Mouse (Mus musculus): ENCODE measurements at regions not wholly inside any gene's neighbourhood (a gene's known extent, or its start where the extent isn't known, plus 50 kb on each side); places are given as distances from the start of the nearest gene placed in this dataset.

DNA sequence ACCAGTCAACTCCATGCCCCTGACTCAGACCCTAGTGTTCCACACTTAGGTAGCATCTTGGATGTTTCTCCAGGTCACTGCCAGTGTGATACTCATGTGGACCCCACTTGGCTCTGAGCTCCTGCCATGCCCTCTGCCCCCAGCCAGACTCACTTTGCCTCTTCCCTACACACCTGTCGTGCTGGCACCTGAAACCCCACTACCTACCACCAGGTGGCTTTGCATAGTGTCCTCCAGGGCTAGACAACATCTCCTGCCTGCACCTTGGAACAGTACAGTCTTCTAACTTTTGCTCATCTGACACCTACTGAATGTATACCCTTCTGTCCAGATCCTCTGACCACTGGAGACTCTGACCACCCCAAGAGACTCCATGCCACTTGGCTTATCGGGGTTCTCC is 80.6 kb downstream of the Fam53a start:
- in situ Hi-C loops (cut with MboI, MseI), result no loop called here

DNA sequence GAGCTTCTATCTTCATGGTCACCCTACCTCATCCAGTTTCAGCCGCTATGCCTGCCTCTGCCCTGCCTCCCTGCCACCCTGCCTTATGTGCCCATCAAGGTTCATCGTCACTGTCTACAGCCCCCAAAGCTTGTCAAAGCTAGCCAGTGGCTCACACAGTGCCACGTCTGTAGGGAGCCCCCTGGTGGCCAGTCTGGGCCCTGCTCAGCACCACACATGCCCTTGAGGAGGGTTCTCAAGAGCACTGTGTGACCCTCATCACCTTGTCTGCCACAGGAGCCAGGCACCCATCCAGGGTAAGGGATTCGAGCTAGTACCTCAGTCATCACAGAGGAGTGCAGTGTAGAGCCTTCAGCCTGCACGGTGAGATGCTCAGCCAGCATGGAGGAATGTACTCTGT is 86.1 kb downstream of the Fam53a start:
- in situ Hi-C loops (cut with MboI, MseI), result no loop called here

DNA sequence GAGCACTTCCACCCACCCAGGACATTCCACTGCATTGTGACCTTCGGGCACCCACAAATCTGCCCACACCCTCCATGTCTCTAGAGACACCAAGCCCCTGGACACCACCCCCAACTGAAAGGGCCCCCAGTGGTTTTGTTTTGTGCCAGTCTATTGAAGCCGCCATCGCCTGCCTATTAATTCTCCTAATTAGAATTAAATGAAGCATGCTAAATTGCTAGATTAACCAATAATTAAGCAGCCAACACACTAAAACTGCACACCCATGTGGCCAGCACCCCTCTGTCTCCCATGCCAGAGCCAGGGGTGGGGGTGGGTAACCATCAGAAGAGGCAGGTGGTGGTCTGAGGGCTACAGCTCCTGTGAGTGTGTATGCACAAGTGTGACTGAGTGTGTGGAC is 86.8 kb downstream of the Fam53a start:
- in situ Hi-C loops (cut with MboI, MseI), result no loop called here

DNA sequence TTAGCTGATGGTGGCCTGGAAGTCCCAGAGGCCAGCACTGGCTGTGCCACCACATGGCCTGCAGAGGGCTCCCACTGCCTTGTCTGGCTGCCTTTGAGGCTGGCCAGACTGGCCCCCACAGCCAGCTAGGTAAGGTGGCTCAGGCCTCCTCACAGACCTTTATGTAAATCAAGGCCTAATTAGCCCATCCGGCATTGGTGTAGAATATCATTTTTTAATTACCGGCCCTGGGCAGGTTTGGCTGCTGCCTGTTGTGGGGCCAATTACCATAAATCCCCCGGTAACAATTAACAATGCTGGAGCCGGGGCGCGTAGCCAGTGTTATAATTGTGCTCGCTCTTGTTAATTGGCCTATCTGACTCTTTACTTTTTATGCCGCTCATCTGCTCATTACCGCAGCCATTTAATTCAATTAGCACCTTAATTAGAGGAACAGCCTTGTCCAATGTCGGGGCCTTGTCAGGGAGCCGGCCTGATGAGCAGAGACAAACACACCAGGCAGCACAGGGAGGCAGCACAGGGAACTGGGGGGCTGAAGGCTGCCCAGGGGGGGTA is 87.4 kb downstream of the Fam53a start:
- in situ Hi-C loops (cut with MboI, MseI), result no loop called here

DNA sequence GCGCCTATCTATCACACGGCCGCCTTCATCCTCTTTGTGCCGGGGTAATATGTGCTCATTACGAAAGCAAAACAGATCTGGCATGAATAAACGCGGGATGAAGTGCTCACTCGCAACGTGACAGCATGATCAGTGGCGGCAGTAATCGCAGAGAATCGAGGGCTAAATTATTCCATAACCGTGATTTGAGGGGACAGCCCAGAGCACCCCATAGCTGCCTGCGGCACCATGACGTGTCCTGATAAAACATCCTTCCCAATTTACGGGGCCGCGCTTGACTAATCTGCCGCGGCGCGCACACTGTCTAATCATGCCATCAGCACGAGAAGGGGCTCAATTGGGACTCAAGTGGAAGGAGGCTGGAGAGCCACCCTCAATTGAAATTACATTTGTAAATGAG is 89.2 kb downstream of the Fam53a start:
- in situ Hi-C loops (cut with MboI, MseI), result no loop called here

DNA sequence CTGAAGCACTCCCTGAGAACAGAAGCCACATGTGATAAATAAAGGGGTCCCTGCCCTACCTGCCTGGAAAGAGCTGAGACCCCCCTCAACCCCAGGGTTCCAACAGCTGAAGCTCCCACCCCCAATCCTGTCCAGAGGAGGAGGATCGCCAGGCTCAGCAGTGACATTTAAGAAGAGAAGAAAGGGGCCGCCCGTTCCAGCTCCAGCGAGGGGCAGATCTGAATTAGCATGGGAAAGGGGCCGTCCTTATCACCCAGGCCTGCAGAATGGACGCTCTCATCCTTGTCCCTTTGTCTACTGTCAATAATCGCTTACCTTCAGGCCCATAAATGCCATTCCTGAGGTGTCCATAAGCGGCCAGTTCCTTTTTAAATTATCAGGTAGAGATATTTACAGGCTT is 92.0 kb downstream of the Fam53a start:
- in situ Hi-C loops (cut with MboI, MseI), result no loop called here

DNA sequence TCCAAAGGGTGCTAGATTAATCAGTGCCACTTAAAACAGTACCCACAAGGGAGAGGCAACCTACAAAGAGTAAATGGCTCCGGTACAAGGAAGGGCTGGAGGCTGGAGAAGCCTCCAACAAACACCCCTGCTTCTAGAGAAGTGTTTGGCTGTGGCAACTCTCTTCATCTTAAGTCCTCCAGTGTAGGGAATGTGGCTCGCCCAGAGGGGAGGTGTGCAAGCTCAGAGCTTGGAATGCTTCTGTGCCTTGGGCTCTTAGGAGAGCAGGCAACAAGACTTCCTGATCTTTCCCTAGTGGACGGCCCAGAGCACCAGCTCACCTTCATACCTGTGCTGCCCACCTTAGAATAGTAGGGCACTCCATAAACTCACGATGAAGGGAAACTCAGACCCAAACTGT is 92.4 kb downstream of the Fam53a start:
- in situ Hi-C loops (cut with MboI, MseI), result no loop called here

DNA sequence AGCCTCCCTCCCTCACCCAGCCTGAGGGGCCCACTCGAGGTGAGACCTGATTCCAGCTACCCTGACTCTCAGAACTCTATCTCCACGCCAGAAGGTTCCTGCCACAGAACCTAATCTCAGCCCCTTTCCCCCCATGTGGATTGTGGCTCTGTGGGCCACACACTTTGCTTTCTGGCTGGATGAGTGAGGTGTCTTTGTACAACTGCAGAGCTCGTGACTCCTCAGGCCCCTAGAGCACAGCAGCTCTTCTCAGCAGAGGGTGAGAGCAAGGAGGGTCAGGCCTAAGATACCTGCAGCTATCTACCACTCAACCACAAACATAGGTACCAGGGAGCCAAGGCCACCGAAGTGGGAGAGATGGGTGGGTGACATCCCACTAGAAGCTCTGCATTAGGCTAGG is 93.2 kb downstream of the Fam53a start:
- in situ Hi-C loops (cut with MboI, MseI), result no loop called here

DNA sequence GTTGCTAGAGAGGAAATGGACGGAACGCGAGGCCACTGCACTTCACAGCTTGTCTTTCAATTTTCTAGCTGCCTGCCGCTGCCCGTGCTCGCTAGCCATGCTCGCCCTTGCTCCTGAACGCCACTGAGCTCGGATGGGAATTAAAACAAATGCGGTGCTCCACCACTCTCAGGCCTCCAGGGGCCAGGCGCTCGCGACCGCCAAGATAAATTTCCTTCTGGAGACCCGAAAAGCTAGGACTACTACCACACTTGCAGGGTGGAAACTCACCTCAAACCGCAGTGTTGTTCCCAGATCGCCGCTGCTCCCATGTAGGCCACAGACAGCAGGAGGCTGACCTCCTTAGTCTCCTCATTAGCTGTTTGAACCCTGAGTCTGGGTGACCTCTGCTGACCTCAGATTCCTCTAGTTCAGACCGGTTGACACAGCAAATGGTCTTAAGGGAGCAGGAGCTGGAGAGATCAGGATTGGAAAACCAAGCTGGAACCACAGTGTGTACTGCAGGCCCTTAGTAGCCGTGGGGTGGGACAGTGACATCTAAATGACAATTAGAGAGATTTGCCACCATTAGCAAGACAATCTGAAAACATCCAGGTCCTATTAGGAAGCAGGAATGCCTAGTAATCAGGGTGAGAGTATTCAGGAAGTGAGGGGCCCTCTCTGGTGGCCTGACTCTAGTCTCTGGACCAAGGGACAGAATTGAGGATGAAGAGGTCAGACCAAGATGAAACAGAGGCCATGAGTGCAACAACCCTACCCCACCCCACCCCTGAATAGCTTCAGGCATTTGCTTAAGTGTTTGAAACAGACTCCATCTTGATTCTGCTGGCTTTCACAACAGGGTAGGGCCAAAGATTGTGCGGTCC is 94.1 kb downstream of the Fam53a start:
- in situ Hi-C loops (cut with MboI, MseI), result no loop called here

DNA sequence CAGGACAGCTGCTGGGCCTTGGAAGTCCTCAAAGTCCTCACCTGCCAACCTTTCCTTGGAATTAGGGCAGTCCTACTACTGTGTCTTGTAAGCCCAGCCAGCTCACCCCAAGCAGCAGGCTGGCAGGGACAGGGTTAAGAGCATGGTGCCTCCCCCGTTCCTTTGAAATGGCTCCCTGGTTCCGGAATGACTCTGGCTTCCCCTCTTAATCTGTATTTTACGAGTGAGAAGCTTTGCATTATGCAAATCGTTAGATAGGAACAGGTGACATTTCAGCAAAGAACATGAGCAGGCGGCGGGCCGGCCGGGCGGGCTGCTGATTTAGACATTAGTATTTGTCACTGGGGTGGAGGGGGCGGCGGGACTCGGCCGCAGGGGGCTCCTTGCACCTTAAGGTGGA is 95.1 kb downstream of the Fam53a start:
- in situ Hi-C loops (cut with MboI, MseI), result no loop called here

DNA sequence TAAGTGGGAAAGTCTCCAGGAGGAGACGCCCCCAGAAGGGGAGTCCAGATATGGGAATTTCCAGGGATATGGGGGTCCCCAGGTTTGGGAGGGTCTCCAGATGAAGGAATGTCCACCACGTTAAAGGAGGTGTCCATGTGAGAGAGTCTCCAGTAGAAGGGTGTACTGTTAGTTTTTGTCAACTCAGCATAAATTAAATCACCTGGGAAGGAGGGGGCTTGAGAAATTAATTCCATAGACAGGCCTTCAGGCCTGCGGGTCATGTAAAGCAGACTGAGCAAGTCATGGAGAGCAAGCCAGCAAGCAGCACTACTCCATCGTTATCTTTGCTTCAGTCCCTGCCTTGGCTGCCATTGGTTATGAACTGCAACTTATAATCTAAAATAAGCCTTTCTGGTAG is 96.2 kb downstream of the Fam53a start:
- in situ Hi-C loops (cut with MboI, MseI), result no loop called here

DNA sequence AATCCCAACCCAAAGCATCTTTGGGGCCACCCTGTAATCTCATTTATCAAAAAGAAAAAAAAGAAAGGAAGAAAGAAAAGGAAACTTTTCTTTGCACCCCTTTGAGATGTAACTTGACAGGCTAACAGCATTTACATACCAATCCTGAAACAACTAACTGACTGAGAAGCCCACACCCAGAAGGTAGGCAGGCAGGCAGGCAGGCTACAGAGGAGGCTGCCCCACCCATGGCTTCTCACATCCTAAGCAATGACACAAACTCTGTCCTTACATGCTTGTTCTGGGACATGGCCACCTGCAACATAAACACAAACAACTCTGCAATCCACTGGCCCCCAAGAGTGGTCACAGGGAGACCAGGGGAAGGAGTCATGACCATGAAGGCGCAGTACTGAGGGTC is 97.5 kb upstream of the Nkx1-1 start:
- in situ Hi-C loops (cut with MboI, MseI), result no loop called here

DNA sequence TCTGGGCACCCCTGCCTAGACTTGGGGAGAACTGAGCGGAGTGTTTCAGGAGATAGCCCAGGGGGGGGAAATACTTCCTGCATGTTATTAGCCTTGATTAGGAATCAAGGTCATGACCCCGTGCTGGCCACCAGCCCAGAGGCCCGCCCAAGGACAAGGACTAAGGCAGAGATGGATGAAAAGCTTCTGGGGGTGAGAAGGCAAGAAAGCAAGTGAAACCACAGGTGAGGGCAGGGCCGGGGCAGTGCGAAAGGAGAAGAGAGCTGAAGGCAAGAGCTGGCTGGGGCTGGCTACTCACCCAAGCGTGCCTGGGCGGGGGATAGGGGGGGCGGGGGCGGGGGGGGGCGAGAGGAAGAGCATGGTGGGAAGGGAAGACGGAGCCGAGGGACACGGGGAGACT is 96.0 kb upstream of the Nkx1-1 start:
- in situ Hi-C loops (cut with MboI, MseI), result loop anchor here (10.0 kb wide), 1 partner anchor 1915 kb away; no protein-coding TSS in a partner anchor

DNA sequence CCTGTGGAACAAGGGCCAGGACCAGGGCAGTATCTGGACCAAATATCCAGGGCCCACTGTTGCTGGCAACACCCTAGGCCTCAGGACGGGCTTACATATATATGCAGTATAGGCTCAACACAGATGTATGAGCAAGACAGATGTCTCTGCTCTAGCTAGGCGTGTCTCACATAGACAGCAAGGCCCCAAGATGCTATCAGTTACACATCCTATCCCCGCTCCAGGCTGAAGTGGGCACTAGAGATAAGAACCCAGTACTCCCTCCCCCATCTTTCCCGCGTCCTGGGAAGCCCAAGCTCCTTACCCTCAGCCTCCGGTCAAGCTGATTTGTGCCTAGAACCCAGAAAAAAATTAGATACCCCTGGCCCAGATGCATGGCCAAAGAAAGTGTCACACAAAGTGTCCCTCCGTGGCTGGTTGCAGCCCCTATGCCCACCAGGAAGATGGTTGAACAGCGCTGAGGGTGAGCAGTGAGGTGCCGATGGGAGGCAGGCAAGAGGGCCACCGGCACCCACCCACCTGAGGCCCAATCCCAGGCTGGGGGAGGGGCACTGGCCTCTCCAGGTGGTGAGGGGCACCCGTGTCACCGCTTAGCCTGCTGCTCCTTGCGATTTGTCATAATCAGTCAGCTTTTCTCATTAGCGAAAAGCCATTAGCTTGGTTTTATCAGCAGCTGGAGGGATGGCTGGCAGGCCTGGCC is 95.3 kb upstream of the Nkx1-1 start:
- in situ Hi-C loops (cut with MboI, MseI), result loop anchor here (10.0 kb wide), 1 partner anchor 1916 kb away; no protein-coding TSS in a partner anchor

DNA sequence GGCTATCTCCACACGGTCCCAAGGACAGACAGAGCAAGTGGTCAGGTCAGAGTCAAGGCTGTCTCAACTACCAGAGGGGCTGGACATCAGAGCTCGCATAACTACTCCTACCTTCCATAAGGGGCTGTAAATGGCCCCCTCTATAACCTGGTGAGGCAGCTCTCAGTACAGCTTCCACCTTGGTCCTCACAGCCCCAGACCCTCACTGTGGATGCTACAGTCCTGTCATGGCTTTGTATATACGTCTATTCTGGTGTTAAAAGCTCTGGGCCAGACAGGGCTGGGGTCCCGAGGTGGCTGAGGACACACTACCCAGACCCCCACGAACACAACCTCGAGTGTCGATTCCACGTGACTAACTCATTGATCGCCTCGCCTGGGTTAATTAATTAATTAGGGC is 94.0 kb upstream of the Nkx1-1 start:
- in situ Hi-C loops (cut with MboI, MseI), result loop anchor here (10.0 kb wide), 1 partner anchor 1917 kb away; no protein-coding TSS in a partner anchor

DNA sequence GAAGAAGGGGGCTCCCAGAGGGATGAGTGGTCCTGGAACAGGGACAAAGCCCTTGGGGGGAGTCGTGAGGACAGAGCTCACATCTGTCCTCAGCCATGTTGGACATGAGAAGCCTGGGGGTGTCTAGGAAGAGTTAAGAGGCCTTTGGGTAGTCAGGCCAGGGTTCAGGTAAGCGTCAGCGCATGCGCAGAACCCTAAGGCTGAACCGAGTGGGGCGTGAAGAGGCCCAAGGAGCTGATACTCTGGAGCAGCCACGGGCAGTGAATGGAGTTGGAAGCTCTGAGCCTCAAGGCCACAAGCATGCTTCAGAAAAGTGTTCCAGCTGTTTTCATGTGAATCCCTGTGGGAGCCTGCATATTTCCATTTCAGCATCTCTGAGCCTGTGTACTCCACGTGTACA is 93.5 kb upstream of the Nkx1-1 start:
- in situ Hi-C loops (cut with MboI, MseI), result loop anchor here (10.0 kb wide), 1 partner anchor 1917 kb away; no protein-coding TSS in a partner anchor

DNA sequence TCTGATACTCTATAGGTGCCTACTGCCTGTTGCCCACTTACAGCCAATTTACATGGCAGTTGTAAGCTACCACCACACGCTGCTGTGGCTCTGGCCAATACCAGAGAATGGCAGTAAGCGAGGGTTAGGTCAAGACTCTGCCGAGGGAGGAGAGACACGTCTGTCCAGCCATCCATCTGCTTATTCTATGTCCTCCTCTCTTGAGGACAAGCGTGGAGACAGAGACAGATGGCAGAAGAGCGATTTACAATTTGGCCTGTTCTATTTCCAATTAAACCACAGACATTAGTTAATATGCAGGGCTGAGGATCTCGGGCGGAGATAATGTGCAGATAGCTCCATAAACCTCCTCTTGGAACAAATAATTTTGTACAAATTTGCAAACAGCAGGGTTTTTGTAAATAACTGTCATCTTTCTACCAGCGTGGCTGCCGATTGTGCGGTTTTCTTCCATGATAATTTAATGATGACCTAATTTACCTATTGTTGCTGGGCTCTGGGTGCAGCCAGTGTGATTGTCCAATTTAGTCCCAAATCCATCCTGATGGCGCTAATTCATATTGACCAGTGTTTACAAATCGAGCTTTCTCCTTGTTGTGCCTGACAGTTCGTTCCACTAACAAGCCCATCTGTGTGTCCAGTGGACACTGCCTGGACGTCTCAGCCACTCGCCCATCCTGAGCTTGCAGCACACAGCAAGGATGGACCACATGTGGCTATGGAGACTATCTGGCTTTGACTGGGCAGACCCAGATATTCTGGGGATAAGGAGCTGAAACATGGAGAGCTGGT is 88.4 kb upstream of the Nkx1-1 start:
- in situ Hi-C loops (cut with MboI, MseI), result loop anchor here (10.0 to 25.0 kb wide), 2 partner anchors 740 to 1923 kb away; no protein-coding TSS in a partner anchor

DNA sequence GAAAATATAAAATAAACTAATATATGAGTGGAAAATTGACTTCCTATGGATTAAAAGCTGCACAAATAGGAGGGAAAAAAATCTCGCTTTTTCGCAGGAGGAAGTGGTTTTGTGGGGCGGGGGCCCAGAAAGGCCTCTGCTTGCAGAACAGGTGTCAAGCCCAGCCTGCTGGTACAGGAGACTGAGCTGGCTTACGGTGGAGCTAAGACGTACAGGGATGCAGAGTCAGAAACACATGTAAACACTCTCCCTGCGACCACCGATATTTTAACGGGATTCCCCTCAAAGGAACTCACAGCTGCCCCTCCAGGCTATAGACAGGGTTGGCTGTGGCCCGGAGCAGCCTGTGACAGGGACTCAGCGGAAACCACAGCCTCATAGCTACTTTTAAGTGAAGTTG is 87.1 kb upstream of the Nkx1-1 start:
- in situ Hi-C loops (cut with MboI, MseI), result loop anchor here (10.0 to 25.0 kb wide), 2 partner anchors 741 to 1924 kb away; no protein-coding TSS in a partner anchor

DNA sequence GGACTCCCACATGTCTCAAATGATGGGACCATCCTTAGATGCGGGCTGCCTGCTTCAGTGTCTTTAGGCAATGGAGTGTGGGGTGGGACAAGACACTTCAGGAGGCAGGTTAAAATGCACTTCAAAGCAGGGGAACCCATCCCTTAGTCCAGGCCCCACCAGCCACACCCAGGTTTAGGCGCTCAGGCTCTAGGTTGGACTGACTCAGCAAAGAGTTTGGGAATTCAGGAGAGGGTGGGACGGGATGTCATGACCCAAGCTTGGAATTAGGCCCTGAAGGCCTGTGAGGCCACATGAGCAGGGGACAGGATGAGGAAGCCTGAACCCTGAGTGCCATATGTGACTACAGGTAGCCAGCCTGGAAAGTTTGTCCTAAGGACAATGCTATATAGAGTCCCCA is 85.6 kb upstream of the Nkx1-1 start:
- in situ Hi-C loops (cut with MboI, MseI), result loop anchor here (25.0 kb wide), 1 partner anchor 743 kb away; no protein-coding TSS in a partner anchor

DNA sequence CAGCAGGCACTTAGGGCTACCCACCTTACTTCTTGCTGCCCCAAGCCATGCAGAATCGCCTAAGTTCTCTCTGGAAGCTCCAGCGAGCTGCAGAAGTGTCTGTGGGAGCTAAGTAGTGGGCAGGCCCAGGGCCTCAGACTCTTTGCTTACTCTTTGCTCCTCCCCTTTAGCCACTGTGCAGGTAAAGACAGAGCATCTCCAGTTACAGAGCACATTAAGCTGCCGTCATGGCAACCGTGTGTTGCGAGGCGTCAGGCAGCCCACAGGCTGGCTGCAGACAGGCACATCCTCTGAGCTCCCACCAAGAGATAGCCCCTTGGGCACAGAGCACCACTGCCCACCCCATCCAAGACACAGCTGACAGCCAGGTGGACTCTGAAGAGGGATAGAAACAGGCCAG is 85.1 kb upstream of the Nkx1-1 start:
- in situ Hi-C loops (cut with MboI, MseI), result loop anchor here (25.0 kb wide), 1 partner anchor 743 kb away; no protein-coding TSS in a partner anchor

DNA sequence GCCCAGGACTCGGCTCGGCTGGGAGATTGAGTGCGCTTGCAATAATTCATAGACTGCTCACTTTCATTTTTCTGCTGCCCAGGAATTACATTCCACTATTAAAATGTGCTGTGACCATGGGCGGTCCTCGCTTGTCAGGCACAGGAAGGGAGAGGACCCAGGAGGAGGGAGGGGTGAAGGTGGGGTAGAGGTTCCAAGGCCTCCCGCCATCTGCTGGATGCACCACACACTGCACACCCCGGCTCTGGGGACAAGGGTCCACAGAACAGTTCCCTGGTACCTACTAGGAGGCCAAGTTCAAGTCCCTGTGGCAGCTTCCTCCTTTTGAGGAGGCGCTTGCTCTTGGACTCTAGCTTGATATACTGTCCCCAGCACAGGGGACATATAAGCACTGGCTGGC is 83.8 kb upstream of the Nkx1-1 start:
- in situ Hi-C loops (cut with MboI, MseI), result loop anchor here (25.0 kb wide), 1 partner anchor 745 kb away; no protein-coding TSS in a partner anchor
